Mouse (Mus musculus): ENCODE data around the gene Lmtk3. TPM values are rescaled to one million over a fixed set of nuclear protein-coding genes. Genes with fewer than 3 reads are reported as not detected.

Lmtk3 gene
- polyA plus RNA-seq (2016; fragmentation: Nextera tagmentation; extraction: Ambion mirVana): 1.7 and 2.7 TPM in 2 replicates

GRCm38 (mm10) chr7:45783511-45784091 lies at the start of gene Lmtk3:
Gene Lmtk3 (plus strand): TSS chr7:45783738.
- peak; percentile 81 for DNase-seq (ENCODE audit: extremely low spot score, low spot score)
- Histone ChIP-seq H3K9me3 (no peaks in the 10 kb centered on the region; the same call in 1 of the 2 replicates), H3K4me1 (peaks cover 61% of the 10 kb centered on the region), H3K27ac (peak within 1 kb of the TSS; percentile 94), H3K36me3 (replicated peaks) (peaks cover 15% of the 10 kb centered on the region), H3K27me3 (ENCODE audit: poor library complexity, severe bottlenecking) (peaks cover 66% of the 10 kb centered on the region), H3K4me3 (peak within 1 kb of the TSS; percentile 95)
- under 1% methylated on average over 38 of the region's 38 CpGs for WGBS

- Histone ChIP-seq H3K9me3 (no peaks in the 10 kb centered on the region), H3K27me3 (ENCODE audit: poor library complexity, severe bottlenecking) (peaks cover 21% of the 10 kb centered on the region), H3K27ac (no peak overlapping the region), H3K4me1 (peaks cover 10% of the 10 kb centered on the region; the same call in 1 of the 2 replicates), H3K36me3 (replicated peaks) (no peaks in the 10 kb centered on the region), H3K4me3 (no peak overlapping the region)
- 11% methylated on average over 9 of the region's 9 CpGs for WGBS
- peak; percentile 77 for DNase-seq (ENCODE audit: extremely low spot score, low spot score)
These were observed 44.3 kb upstream of the Lmtk3 start for GRCm38 (mm10) chr7:45739162-45739763.

- DNase-seq (ENCODE audit: extremely low spot score, low spot score): no peak
- 75% methylated on average over 10 of the region's 10 CpGs for WGBS
- H3K9me3 ChIP-seq: no peaks in the 10 kb centered on the region
- H3K27ac ChIP-seq: no peak overlapping the region
- no peak overlapping the region for H3K4me3 ChIP-seq
- H3K36me3 ChIP-seq (replicated peaks): no peaks in the 10 kb centered on the region
- H3K27me3 ChIP-seq (ENCODE audit: poor library complexity, severe bottlenecking): peaks cover 21% of the 10 kb centered on the region
- H3K4me1 ChIP-seq: peaks cover 10% of the 10 kb centered on the region; the same call in 1 of the 2 replicates
These were observed 43.7 kb upstream of the Lmtk3 start for GRCm38 (mm10) chr7:45739820-45740219.

- WGBS: 87% methylated on average over 12 of the region's 12 CpGs
- Histone ChIP-seq H3K9me3 (no peaks in the 10 kb centered on the region), H3K4me1 (peaks cover 10% of the 10 kb centered on the region; the same call in 1 of the 2 replicates), H3K27me3 (ENCODE audit: poor library complexity, severe bottlenecking) (peaks cover 21% of the 10 kb centered on the region), H3K27ac (no peak overlapping the region), H3K36me3 (replicated peaks) (no peaks in the 10 kb centered on the region), H3K4me3 (no peak overlapping the region)
- no peak for DNase-seq (ENCODE audit: extremely low spot score, low spot score)
These were observed 42.2 kb upstream of the Lmtk3 start for GRCm38 (mm10) chr7:45741308-45741707.

- Histone ChIP-seq H3K27me3 (ENCODE audit: poor library complexity, severe bottlenecking) (peaks cover 21% of the 10 kb centered on the region), H3K4me3 (peak overlapping the region; percentile 28), H3K4me1 (peaks cover 10% of the 10 kb centered on the region; the same call in 1 of the 2 replicates), H3K36me3 (replicated peaks) (no peaks in the 10 kb centered on the region), H3K27ac (no peak overlapping the region), H3K9me3 (peaks cover 3% of the 10 kb centered on the region; the same call in 1 of the 2 replicates)
- WGBS: 37% methylated on average over 11 of the region's 11 CpGs
- no peak for DNase-seq (ENCODE audit: extremely low spot score, low spot score)
These were observed 41.8 kb upstream of the Lmtk3 start for GRCm38 (mm10) chr7:45741777-45742176.

- WGBS: 41% methylated on average over 19 of the region's 19 CpGs
- H3K27me3 ChIP-seq (ENCODE audit: poor library complexity, severe bottlenecking): peaks cover 21% of the 10 kb centered on the region
- no peak for DNase-seq (ENCODE audit: extremely low spot score, low spot score)
- peak overlapping the region; percentile 28 for H3K4me3 ChIP-seq
- peaks cover 4% of the 10 kb centered on the region; the same call in 1 of the 2 replicates for H3K9me3 ChIP-seq
- no peak overlapping the region for H3K27ac ChIP-seq
- H3K36me3 ChIP-seq (replicated peaks): no peaks in the 10 kb centered on the region
- peaks cover 10% of the 10 kb centered on the region; the same call in 1 of the 2 replicates for H3K4me1 ChIP-seq
These were observed 41.2 kb upstream of the Lmtk3 start for GRCm38 (mm10) chr7:45742338-45742737.

GRCm38 (mm10) chr7:45744387-45744786 lies 39.2 kb upstream of the Lmtk3 start:
- Histone ChIP-seq H3K27ac (no peak overlapping the region), H3K9me3 (peaks cover 4% of the 10 kb centered on the region; the same call in 1 of the 2 replicates)
- WGBS: 41% methylated on average over 2 of the region's 2 CpGs

GRCm38 (mm10) chr7:45746518-45746917 lies 37.0 kb upstream of the Lmtk3 start:
- H3K27ac ChIP-seq: no peak overlapping the region
- H3K4me3 ChIP-seq: no peak overlapping the region
- H3K4me1 ChIP-seq: peaks cover 16% of the 10 kb centered on the region
- peaks cover 4% of the 10 kb centered on the region; the same call in 1 of the 2 replicates for H3K9me3 ChIP-seq
- DNase-seq (ENCODE audit: extremely low spot score, low spot score): no peak
- no peaks in the 10 kb centered on the region for H3K36me3 ChIP-seq (replicated peaks)
- WGBS: 65% methylated on average over 6 of the region's 6 CpGs
- H3K27me3 ChIP-seq (ENCODE audit: poor library complexity, severe bottlenecking): peaks cover 12% of the 10 kb centered on the region

More at GRCm38 (mm10) chr7:45744387-45744786, 39.2 kb upstream of the Lmtk3 start:
- peaks cover 21% of the 10 kb centered on the region for H3K27me3 ChIP-seq (ENCODE audit: poor library complexity, severe bottlenecking)
- no peak overlapping the region for H3K4me3 ChIP-seq
- peaks cover 14% of the 10 kb centered on the region for H3K4me1 ChIP-seq
- peak; percentile 57 for DNase-seq (ENCODE audit: extremely low spot score, low spot score)
- H3K36me3 ChIP-seq (replicated peaks): no peaks in the 10 kb centered on the region

GRCm38 (mm10) chr7:45747450-45747849 lies 36.1 kb upstream of the Lmtk3 start:
- DNase-seq (ENCODE audit: extremely low spot score, low spot score): no peak
- Histone ChIP-seq H3K36me3 (replicated peaks) (no peaks in the 10 kb centered on the region), H3K4me3 (no peak overlapping the region), H3K27me3 (ENCODE audit: poor library complexity, severe bottlenecking) (peaks cover 3% of the 10 kb centered on the region; the same call in 1 of the 2 replicates), H3K27ac (no peak overlapping the region), H3K9me3 (peaks cover 4% of the 10 kb centered on the region; the same call in 1 of the 2 replicates), H3K4me1 (peaks cover 8% of the 10 kb centered on the region)
- WGBS: 73% methylated on average over 5 of the region's 5 CpGs

- WGBS: 80% methylated on average over 7 of the region's 7 CpGs
- Histone ChIP-seq H3K27me3 (ENCODE audit: poor library complexity, severe bottlenecking) (no peaks in the 10 kb centered on the region; the same call in 1 of the 2 replicates), H3K4me1 (peaks cover 6% of the 10 kb centered on the region), H3K27ac (no peak overlapping the region), H3K9me3 (peaks cover 4% of the 10 kb centered on the region; the same call in 1 of the 2 replicates), H3K4me3 (no peak overlapping the region), H3K36me3 (replicated peaks) (no peaks in the 10 kb centered on the region)
- no peak for DNase-seq (ENCODE audit: extremely low spot score, low spot score)
These were observed 35.4 kb upstream of the Lmtk3 start for GRCm38 (mm10) chr7:45748110-45748509.

- Histone ChIP-seq H3K27me3 (ENCODE audit: poor library complexity, severe bottlenecking) (no peaks in the 10 kb centered on the region; the same call in 1 of the 2 replicates), H3K4me1 (peaks cover 6% of the 10 kb centered on the region), H3K4me3 (no peak overlapping the region), H3K36me3 (replicated peaks) (no peaks in the 10 kb centered on the region), H3K27ac (no peak overlapping the region), H3K9me3 (peaks cover 4% of the 10 kb centered on the region; the same call in 1 of the 2 replicates)
- 63% methylated on average over 9 of the region's 10 CpGs for WGBS
- DNase-seq (ENCODE audit: extremely low spot score, low spot score): no peak
These were observed 34.1 kb upstream of the Lmtk3 start for GRCm38 (mm10) chr7:45749401-45749800.

GRCm38 (mm10) chr7:45750162-45750561 lies 33.4 kb upstream of the Lmtk3 start:
- no peak overlapping the region for H3K4me3 ChIP-seq
- peaks cover 6% of the 10 kb centered on the region for H3K4me1 ChIP-seq
- H3K36me3 ChIP-seq (replicated peaks): no peaks in the 10 kb centered on the region
- H3K27me3 ChIP-seq (ENCODE audit: poor library complexity, severe bottlenecking): no peaks in the 10 kb centered on the region; the same call in 1 of the 2 replicates
- no peak overlapping the region for H3K27ac ChIP-seq
- peaks cover 4% of the 10 kb centered on the region; the same call in 1 of the 2 replicates for H3K9me3 ChIP-seq
- DNase-seq (ENCODE audit: extremely low spot score, low spot score): no peak
- 82% methylated on average over 9 of the region's 9 CpGs for whole genome bisulfite sequencing

- H3K27me3 ChIP-seq (ENCODE audit: poor library complexity, severe bottlenecking): peaks cover 35% of the 10 kb centered on the region
- DNase-seq (ENCODE audit: extremely low spot score, low spot score): no peak
- H3K9me3 ChIP-seq: no peaks in the 10 kb centered on the region
- H3K4me3 ChIP-seq: no peak overlapping the region
- no peak overlapping the region for H3K27ac ChIP-seq
- H3K36me3 ChIP-seq (replicated peaks): no peaks in the 10 kb centered on the region
- WGBS: 67% methylated on average over 6 of the region's 6 CpGs
- H3K4me1 ChIP-seq: peaks cover 10% of the 10 kb centered on the region
These were observed 27.8 kb upstream of the Lmtk3 start for GRCm38 (mm10) chr7:45755703-45756102.
